Mouse (Mus musculus) heart, embryonic 14.5 days (tissue): Measurements from ENCODE around the gene Asic4. TPM values are rescaled to one million over a fixed set of nuclear protein-coding genes. Genes with fewer than 3 reads are reported as not detected.
A peak's percentile ranks its signal among the peaks of the same experiment; 100 is the strongest.

Experiments
- ATAC-seq: fragments of 200-750 bp; cut with Nextera tagmentation; 2 replicates; pipeline ENCODE4 v1.8.0; 2017; ENCODE audit warnings: low read depth, moderate TSS enrichment; ENCODE audit not compliant: insufficient number of reproducible peaks, insufficient read depth, low FRiP score
- H3K27ac ChIP-seq, 2 experiments: fragments of 200-500 bp in 1 of 2; fragments of 300-500 bp in 1 of 2; sonication (generic) in 1 of 2; replicated peaks in 1 of 2; 2 replicates each; pipeline ENCODE4 v1.5.1; 2012 to 2014; ENCODE audit warnings: low read depth in 2 of 2, low read length in 2 of 2, control low read depth in 1 of 2, mild to moderate bottlenecking in 1 of 2, mixed read lengths in 1 of 2; ENCODE audit not compliant: control insufficient read depth in 1 of 2, insufficient read depth in 1 of 2
- H3K27me3 ChIP-seq: fragments of 300-500 bp; sonication (generic); 2 replicates; pipeline ENCODE4 v1.6.1; 2014; ENCODE audit warnings: mild to moderate bottlenecking, low read length, control low read depth; ENCODE audit not compliant: control insufficient read depth, insufficient read depth
- H3K36me3 ChIP-seq: fragments of 300-500 bp; sonication (generic); 2 replicates; pipeline ENCODE4 v1.6.1; 2014; ENCODE audit warnings: mild to moderate bottlenecking, control low read depth, low read length, mixed read lengths; ENCODE audit not compliant: control insufficient read depth, insufficient read depth
- H3K4me1 ChIP-seq, 2 experiments: fragments of 200-500 bp in 1 of 2; fragments of 300-500 bp in 1 of 2; sonication (generic) in 1 of 2; 2 replicates each; pipeline ENCODE4 v1.6.1; 2012 to 2014; ENCODE audit warnings: low read length in 2 of 2, control low read depth in 1 of 2, mixed read lengths in 1 of 2; ENCODE audit not compliant: control insufficient read depth in 2 of 2, insufficient read depth in 2 of 2
- H3K4me2 ChIP-seq: fragments of 300-500 bp; sonication (generic); 2 replicates; pipeline ENCODE4 v1.6.1; 2014; ENCODE audit warnings: mild to moderate bottlenecking, low read length
- H3K4me3 ChIP-seq, 2 experiments: fragments of 200-500 bp in 1 of 2; fragments of 300-500 bp in 1 of 2; sonication (generic) in 1 of 2; 2 replicates each; pipeline ENCODE4 v1.5.1; 2012 to 2014; ENCODE audit warnings: low read length in 2 of 2, mild to moderate bottlenecking in 2 of 2, control low read depth in 1 of 2, low read depth in 1 of 2, moderate library complexity in 1 of 2; ENCODE audit not compliant: control insufficient read depth in 1 of 2, insufficient read depth in 1 of 2
- H3K9ac ChIP-seq: fragments of 300-500 bp; sonication (generic); 2 replicates; pipeline ENCODE4 v1.6.1; 2014; ENCODE audit warnings: mild to moderate bottlenecking, low read length
- H3K9me3 ChIP-seq: fragments of 300-500 bp; sonication (generic); 2 replicates; pipeline ENCODE4 v1.6.1; 2016; ENCODE audit warnings: low read length, control low read depth; ENCODE audit not compliant: control insufficient read depth
- WGBS: fragments of 180-500 bp; shearing (Covaris S2); extraction: QIAGEN DNeasy Blood & Tissue Kit; methylation state at CpG from one replicate; pipeline ENCODE4 v1.1.7; 2014; 5-methylcytosine and 5-hydroxymethylcytosine counted together
- polyA plus RNA-seq: library from polyadenylated mRNA; unstranded; fragments of >200 nt; fragmentation: Nextera tagmentation; extraction: Ambion mirVana; gene quantifications from 2 replicates; pipeline ENCODE4 v1.2.1, GENCODE M21; 2014

Asic4 gene
- polyA plus RNA-seq, 1 experiment from 2014 or later: 0.18 TPM

- ATAC-seq: no peak
- WGBS: 71% methylated on average over 4 of the region's 4 CpGs
- Histone ChIP-seq H3K9me3 (no peaks in the 10 kb centered on the region), H3K27me3 (no peaks in the 10 kb centered on the region), H3K4me3 (no peak overlapping the region), H3K27ac (0 out of 4 replicates have a peak overlapping the region, but pooled peaks of 1 of the 2 experiments have one; percentile 24), H3K4me2 (no peak overlapping the region), H3K36me3 (no peaks in the 10 kb centered on the region), H3K9ac (no peak overlapping the region), H3K4me1 (peaks cover 27 to 43% of the 10 kb centered on the region in 2 experiments)
Observed at GRCm38 (mm10) chr1:75517984-75518383, 67.7 kb downstream of the Asic4 start.

DNA sequence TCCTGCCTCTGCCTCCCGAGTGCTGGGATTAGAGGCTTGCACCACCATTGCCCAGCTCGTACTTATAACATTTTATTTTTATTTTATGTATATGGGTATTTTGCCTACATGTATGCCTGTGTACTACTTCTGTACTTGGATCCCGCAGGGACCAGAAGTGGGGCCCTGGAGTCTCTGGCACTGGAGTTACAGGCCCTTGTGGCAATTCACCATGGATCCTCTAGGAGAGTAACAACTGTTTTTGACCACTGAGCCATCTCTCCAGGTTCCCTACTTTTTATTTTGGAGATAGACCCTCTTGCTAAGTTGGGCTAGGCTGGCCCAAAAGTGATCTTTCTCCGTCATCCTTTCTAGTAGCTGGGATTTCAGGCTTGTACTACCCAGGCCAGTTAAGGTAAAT, 68.2 kb downstream of the Asic4 start:
- Histone ChIP-seq H3K4me2 (no peak overlapping the region), H3K27ac (0 out of 4 replicates have a peak overlapping the region, but pooled peaks of 1 of the 2 experiments have one; percentile 24), H3K9ac (no peak overlapping the region), H3K36me3 (no peaks in the 10 kb centered on the region), H3K27me3 (no peaks in the 10 kb centered on the region), H3K4me3 (no peak overlapping the region), H3K9me3 (no peaks in the 10 kb centered on the region), H3K4me1 (peaks cover 25 to 42% of the 10 kb centered on the region in 2 experiments)
- no peak for ATAC-seq
- WGBS: 90% methylated on average over 4 of the region's 4 CpGs

DNA sequence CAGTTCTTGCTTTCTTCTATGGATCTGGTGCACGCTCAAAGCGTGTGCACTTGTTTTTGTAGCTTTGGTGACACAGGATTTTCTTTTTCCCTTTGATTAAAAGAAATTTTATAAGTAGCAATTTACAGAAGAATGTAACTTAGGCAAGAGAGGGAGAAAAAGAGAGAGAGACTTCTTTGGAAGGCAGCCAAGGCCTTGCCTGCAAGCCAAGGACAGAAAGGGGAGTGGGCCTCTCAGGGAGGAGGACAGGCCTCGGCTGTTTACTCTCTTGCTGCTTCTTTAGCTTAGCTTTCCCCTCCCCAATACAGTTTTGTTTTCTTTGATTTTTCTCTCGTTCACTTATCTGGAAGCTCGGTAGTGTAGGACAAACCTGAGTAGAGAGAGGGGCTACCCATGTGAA, 69.3 kb downstream of the Asic4 start:
- Histone ChIP-seq H3K9me3 (no peaks in the 10 kb centered on the region), H3K9ac (peak overlapping the region; percentile 38; the same call in 1 of the 2 replicates), H3K36me3 (no peaks in the 10 kb centered on the region), H3K4me2 (no peak overlapping the region), H3K4me3 (no peak overlapping the region), H3K27ac (peak overlapping the region; percentile 72 to 99), H3K27me3 (no peaks in the 10 kb centered on the region), H3K4me1 (peaks cover 25 to 42% of the 10 kb centered on the region in 2 experiments)
- 42% methylated on average over 5 of the region's 5 CpGs for WGBS
- no peak for ATAC-seq

GRCm38 (mm10) chr1:75521321-75522031, 71.2 kb downstream of the Asic4 start, which contains the start of gene Stk11ip:
TSS of gene Stk11ip (plus strand) at chr1:75521529.
- Histone ChIP-seq H3K4me3 (peak within 1 kb of the TSS; percentile 70 to 91), H3K27ac (peak within 1 kb of the TSS; percentile 99), H3K4me1 (peaks cover 22 to 33% of the 10 kb centered on the region in 2 experiments), H3K9me3 (no peaks in the 10 kb centered on the region), H3K27me3 (no peaks in the 10 kb centered on the region), H3K4me2 (peak within 1 kb of the TSS; percentile 86), H3K36me3 (peaks cover 16% of the 10 kb centered on the region), H3K9ac (peak within 1 kb of the TSS; percentile 71)
- WGBS: under 1% methylated on average over 46 of the region's 46 CpGs
- peak; percentile 94 for ATAC-seq

Other genes with a start within 250 kb of the Asic4 start
- 7.2 and 8.4 TPM in 2 replicates for gene Glb1l, start 239.6 kb upstream of the Asic4 start, polyA plus RNA-seq
- 81.9 and 86.2 TPM in 2 replicates for gene Stk16, start 239.6 kb upstream of the Asic4 start, polyA plus RNA-seq
- 24.6 and 34.3 TPM in 2 replicates for gene Tuba4a, start 230.6 kb upstream of the Asic4 start, polyA plus RNA-seq
- not detected in 2 replicates for gene A630095N17Rik, start 218.3 kb upstream of the Asic4 start, polyA plus RNA-seq
- 16.9 and 17.8 TPM in 2 replicates for gene Dnajb2, start 214.0 kb upstream of the Asic4 start, polyA plus RNA-seq
- gene Ptprn, start 185.9 kb upstream of the Asic4 start, polyA plus RNA-seq: 0.38 and 0.41 TPM in 2 replicates
- gene Resp18, start 172.0 kb upstream of the Asic4 start, polyA plus RNA-seq: 0.53 TPM in 1 of 2 replicates, not detected in the other
- 122 and 128 TPM in 2 replicates for gene Dnpep, start 132.4 kb upstream of the Asic4 start, polyA plus RNA-seq
- 351 and 377 TPM in 2 replicates for gene Des, start 90.1 kb upstream of the Asic4 start, polyA plus RNA-seq
- gene Speg, start 75.1 kb upstream of the Asic4 start, polyA plus RNA-seq: 52.4 and 53.4 TPM in 2 replicates
- 53.3 and 71.9 TPM in 2 replicates for gene Gmppa, start 14.5 kb upstream of the Asic4 start, polyA plus RNA-seq
- gene Chpf, start 28.9 kb downstream of the Asic4 start, polyA plus RNA-seq: 23.5 and 27.0 TPM in 2 replicates
- gene Tmem198, start 29.1 kb downstream of the Asic4 start, polyA plus RNA-seq: 0.20 and 0.38 TPM in 2 replicates
- 109 and 124 TPM in 2 replicates for gene Obsl1, start 56.0 kb downstream of the Asic4 start, polyA plus RNA-seq
- 2.6 and 3.9 TPM in 2 replicates for gene Inha, start 56.6 kb downstream of the Asic4 start, polyA plus RNA-seq
- gene Stk11ip, start 71.1 kb downstream of the Asic4 start, polyA plus RNA-seq: 11.3 and 11.8 TPM in 2 replicates
- gene Slc4a3, start 95.8 kb downstream of the Asic4 start, polyA plus RNA-seq: 20.8 and 24.2 TPM in 2 replicates